Mouse (Mus musculus) bone marrow, adult 2 months (tissue): ENCODE measurements around the gene Pebp1.

Experiments used
- CTCF ChIP-seq: fragments of 200-500 bp; IDR thresholded peaks from 2 replicates; pipeline ENCODE4 v1.5.1; 2011; ENCODE audit warnings: low read length, control low read depth; ENCODE audit not compliant: control insufficient read depth, insufficient read depth
- POLR2A ChIP-seq: fragments of 200-500 bp; IDR thresholded peaks from 2 replicates; pipeline ENCODE4 v1.6.1; 2011; ENCODE audit warnings: low read depth, mild to moderate bottlenecking, control low read depth, low read length, borderline replicate concordance; ENCODE audit not compliant: control insufficient read depth

- TF ChIP-seq CTCF (no peak), POLR2A (no peak)
Observed at GRCm38 (mm10) chr5:117278809-117279668, 8.4 kb downstream of the Pebp1 start.
